Mouse (Mus musculus) mouse embryonic stem cell (cell line): ENCODE measurements around the gene Cox19.

ENCODE experiments used
- in situ Hi-C, 2 experiments: fragments of 300-500 bp; cut with MboI; formaldehyde crosslinking; loops; 1 replicate in 1 of 2; 3 replicates in 1 of 2; pipeline ENCODE4 v1.14.3; 2019 to 2020; ENCODE audit warnings: low sequenced_read_pairs in 2 of 2, low pct_unique_long_range_greater_than_20kb in 1 of 2, mixed read lengths in 1 of 2; ENCODE audit not compliant: unreplicated experiment in 1 of 2

The Cox19 gene

DNA sequence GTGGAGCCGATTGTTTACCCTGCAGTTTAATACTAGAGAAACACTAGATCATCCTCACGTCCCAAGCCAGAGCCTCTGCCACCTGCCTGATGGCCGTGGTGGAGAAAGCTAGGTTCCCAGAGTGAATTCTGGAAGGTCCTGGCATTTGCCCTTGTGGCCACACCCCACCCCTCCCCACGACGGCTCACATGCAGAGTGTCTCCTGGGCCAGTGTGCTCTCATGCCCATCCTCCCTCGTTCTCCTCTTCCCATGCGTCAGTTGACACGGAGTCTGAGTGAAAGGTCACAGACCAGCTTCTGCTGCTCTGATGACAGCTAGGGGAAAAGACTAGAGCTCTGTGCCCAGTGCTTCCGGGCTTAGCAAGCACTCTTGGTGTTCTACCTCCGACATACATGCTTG lies 33.3 kb upstream of the Cox19 start:
- in situ Hi-C loops = no loop called here

DNA sequence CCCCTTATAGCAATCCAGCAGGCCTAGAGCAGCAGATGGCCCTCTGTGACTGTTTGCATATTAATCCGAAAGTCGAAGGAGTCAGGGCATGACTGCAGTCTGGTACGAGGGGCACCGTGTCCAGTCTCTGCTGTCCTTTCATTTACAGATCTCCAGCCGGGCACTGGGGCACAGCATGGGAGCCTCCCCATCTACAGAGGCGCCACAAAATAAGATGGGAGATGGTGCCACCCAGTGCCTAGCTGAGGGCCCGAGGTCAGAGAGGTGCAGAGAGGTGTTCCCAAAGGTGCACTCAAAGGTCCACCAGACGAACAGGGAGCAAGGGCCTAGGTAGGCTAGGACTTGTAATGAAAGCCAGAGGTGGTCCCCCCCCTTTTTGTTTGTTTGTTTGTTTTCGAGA lies 32.0 kb upstream of the Cox19 start:
- in situ Hi-C loops = no loop called here

DNA sequence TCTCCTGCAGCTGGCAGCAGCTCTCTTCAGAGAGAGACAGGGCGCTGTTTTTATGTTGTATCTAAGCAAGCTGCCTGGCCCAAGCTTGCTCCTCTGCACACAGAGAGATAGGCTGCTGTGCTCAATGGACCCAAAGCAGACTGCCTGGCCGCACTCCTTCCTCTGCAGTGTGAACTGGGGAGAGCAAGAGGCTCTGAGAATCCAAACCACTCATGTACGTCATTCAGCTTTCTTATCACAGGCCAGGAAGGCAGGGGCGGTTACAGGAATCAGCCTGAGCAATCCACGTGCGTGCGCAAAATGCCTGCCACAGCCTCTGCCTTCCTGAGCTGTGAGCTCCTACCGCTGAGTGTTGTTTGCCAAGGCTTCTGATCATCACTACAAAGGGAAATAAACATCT lies 31.5 kb upstream of the Cox19 start:
- in situ Hi-C loops = no loop called here

DNA sequence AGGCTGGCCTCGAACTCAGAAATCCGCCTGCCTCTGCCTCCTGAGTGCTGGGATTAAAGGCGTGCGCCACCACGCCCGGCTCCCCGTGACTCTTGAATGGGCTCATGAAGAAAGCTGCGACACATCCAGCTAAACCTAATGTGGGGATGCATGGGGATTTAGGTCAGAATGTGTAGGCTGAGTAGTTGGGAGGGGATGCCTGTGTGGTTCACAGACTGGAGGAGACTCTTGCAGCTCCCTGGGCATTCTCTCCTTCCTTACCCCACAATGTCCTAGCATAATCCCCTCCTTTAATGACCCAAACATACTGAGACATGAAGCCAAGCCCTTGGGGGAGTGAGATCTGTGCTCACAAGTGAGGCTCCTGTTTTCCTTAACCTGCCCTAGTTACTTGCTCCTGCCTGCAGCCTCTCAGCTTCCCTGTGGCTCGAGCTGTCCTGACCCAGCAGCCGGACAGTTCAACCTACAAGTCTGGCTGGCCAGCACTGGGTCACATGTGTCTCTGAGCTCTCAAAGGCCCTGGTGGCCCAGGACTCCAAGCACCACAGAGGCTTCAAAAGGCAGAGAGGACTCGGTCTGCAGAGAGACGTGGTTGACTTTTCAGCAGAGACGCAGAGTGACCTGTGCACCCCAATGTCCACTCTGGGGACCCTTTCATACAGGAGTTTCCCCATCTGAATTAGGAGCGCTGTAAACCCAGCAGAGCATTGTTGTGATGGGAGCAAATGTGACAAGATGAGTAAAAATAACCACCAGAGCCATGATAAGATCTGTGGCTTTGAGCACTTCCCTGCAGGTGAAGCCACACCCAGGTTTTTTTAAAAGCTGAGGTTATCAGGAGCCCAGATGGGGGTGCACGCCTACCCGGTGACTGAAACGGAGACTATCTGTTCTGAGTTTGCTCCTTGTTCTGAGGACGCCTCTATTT lies 30.6 kb upstream of the Cox19 start:
- in situ Hi-C loops = no loop called here

DNA sequence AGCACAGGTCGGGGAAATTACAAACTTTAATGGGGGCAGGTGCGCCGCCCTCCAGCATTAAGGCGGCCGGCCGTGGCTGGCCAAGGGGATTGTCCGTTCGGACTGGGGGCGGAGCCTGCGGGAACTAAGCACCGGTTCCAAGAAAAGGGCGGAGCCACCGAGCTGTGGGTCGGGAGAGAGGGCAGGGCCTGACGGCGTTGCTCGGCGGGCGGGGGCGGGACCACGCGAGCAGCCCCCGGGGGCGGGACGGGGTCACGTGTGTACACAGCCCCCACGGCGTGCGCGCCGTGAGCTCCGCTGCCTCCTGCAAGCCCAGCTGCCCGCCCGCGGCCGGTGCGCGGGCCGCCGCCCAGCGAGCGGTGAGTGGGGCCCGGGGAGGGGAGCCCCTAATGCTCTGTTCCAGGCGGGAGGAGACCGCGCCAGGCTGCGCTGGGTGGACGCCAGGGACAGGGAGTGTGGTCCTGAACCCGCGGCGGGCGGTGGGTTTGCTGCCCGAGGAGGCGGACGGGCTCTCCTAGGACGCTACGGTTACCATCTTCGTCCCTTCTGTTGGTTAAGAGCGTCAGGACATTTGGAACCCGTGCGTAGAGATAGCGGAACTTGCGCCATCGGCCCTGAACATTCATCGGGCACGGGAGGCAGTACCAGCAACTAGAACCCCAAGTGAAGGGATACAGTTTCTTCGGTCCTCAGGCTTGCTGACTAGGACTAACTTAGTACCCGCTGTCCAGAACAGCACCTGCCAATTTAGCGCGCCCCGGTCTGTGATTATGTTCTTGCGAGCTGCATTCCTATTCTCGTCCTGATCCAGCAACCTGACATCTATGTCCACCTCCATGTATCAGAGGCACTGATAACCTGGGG lies 29.4 kb upstream of the Cox19 start:
- in situ Hi-C loops = no loop called here

DNA sequence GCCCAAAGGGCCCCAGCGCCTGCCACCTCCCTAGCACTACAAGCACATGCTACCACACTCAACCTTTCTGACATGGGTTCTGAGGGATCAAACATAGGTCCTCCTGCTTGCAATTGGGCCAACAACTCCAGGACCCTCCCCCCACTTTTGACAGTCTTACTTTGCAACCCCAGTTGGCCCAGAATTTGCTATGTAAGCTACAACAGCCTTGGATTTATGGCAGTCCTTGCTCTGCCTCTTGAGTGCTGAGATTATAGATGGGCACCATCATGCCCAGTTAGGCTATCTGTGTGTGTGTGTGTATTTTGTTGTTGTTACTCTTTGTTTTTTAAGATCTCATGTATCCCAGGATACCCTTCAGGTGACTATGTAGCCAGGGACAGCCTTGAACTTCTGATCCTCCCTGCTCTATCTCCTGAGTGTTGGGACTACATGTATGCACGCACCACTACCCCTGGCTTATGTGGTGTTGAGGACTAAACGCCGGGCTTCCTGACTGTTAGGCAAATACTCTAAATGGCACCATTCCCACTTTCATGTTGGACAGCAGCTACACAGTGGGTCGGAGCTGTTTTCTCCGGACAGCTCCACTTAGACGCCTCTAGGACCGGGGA lies 28.7 kb upstream of the Cox19 start:
- in situ Hi-C loops = no loop called here

DNA sequence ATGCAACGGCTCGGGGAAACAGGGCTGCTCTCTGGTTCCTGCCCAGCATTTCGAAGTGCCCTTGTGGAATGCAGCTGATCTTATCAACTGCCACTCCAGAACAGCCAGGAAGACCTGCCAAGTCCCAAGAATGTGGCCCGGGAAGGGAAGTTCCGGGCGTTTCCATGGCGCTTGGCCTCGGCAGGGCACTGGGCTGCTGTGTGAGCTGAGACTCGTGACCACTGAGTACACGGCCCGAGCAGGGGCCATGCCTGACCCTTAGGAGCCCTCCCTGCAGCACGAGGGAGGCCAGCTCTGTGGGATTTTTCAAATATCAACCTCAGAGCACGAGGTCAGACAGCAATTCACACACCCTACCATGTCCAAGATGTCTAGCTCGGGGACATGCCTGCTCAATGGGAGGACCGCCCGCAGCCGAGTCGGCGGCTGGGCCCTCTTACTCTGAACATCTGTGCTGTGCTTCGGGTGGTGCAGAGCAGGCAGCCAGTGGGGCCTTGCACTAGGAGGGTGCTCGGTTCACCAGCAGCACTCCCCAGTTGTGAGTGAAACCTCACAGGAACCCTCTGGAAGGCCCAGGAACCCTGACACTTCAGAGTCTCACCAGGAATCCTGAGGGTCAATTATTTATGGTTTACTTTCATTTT lies 27.9 kb upstream of the Cox19 start:
- in situ Hi-C loops = no loop called here

DNA sequence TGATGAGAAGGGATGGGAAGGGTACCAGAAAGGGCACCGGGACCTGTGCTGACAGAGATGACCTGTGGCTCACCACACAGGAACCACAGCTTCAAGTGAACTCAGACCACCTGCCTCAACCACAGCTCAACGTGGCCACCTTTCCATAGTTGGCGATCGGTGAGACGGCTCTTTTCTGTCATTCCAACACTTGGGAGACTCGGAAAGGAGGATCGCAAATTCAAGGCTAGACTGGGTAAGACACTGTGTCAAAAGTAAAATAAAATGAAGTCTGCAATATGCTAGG lies 27.0 kb upstream of the Cox19 start:
- in situ Hi-C loops = no loop called here

DNA sequence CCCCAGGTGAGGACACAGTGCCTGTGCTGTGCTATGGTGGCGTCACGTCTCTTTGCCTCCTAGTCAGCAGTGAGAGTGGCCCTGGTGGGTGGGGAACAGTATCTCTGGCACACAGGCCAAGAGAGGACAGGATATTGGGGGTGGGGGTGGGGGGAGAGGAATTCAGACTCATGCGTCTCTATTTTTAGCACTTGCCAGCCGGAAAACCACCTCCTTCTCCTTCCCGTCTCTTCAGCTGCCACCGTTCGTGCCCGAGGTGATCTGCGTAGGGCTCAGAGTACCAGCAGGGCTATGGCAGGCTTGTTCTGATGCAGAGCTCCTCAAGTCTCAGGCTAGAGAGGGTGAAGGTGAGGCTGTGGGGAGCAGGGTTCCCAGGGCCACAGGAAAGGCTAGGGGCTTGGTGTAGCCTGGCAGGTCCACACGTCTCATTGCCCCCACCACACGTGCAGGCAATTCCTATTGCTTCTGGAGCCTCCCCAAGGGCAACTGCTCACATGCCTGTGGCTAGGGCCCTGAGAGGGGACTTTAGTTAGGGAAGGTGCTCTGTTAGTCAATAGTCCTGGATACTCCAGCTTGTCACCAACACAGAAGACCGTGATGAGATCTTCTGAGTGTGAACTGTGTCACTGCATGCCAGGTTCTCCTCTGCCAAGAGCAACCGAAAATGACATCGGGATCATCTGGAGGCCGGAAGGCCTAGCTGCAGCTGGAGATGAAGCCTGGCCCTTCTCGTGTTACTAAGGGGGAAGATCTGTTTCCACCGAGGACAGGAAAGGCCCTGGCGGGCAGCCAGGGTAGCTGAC lies 26.5 kb upstream of the Cox19 start, which contains the start of gene Gpr146:
Gpr146 (plus strand) TSS at position 230 of the 803 bp plus-strand sequence.
- in situ Hi-C loops = no loop called here

DNA sequence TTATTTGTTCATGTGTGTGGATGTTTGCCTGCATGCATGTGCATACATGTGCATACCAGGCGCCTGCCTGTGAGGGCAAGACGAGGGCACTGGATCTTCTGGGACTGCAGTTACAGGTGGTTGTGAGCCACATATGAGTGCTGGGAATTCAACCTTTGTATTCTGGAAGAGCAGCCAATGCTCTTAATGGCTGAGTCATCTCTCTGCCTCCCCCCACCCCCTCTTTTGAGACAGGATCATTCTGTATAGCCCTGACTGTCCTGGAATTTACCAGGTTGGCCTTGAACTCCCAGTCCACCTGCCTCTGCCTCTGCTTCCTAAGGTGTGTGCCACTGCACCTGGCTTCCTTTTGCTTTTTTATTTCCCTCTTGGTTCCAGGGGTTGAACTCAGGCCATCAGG lies 23.6 kb upstream of the Cox19 start:
- in situ Hi-C loops = no loop called here

DNA sequence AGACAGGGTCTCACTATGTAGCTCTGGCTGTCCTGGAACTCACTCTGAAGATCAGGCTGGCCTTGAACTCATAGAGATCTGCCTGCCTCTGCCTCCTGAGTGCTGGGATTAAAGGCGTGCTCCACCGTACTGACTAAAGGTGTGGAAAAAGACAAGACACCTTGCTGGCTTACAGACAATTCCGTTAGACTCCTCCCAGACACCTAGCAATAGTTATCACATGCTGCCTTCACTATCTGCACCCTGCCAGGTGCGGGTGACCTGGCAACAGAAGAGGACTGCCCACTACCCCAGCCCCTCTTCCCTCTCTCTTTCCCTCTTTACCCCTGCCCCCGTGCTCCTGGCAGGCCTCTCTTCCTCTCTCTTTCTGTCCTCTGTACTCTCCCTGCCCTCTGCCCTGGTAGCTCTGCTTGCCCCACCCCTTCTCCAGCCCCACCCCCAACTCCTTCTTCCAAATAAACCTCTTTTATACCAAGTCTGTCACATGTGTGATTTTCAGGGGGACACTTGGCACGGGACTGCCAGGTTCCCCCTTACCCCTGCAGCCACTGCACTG lies 22.7 kb upstream of the Cox19 start:
- in situ Hi-C loops = no loop called here

DNA sequence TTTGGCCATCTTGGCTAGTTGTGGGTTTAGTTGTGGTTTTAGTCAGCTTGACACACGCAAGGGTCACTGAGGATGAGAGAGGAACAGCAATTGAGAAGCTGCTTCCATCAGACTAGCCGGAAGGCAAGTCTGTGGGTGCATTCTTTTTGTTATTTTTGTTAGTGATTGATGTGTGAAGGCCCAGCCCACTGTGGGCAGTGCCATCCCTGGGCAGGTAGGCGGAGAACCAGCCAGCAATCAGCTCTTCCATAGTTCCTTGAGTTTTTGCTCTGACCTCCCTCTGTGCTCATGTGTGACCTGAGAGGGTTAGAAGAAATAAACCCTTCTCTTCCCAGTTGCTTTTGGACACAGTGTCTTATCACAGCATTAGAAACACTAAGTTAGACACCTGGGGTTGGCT lies 21.9 kb upstream of the Cox19 start:
- in situ Hi-C loops = no loop called here

DNA sequence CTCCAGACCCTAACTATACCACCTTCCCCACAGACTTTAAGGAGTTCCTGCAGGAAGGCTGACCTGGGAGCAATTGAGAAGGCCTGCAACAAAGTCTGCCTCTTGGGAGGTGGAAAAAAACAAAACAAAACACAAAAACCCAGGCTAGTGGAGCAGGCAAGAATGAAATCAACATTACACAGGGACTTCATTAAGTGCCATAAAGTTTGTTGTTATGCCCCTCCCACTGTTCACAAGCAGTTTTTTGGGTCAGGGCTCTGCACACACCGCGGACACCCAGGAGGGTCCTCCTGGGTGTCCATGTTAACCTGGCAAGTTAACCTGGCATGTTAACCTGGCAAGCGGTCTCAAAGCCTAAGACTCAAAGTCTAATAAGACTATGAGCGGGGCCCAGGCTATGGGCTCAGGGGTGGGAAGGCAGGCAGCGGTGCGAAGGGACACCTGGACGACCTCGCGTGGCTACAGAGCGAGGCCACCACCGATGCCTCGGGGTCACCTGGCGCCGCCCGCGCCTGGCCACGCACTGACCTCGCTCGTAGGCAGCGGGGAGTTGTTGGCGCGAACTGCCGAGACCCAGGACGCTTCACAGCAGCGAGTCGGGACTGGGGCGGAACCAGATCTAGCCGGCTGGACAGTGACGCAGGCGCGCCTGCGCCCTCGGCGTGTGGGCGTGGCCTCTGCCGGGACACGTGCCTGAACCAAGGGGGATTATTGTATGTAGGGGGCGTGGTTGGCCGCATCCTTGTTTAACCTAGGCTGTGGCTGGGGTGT lies 20.6 kb upstream of the Cox19 start:
- in situ Hi-C loops = no loop called here

DNA sequence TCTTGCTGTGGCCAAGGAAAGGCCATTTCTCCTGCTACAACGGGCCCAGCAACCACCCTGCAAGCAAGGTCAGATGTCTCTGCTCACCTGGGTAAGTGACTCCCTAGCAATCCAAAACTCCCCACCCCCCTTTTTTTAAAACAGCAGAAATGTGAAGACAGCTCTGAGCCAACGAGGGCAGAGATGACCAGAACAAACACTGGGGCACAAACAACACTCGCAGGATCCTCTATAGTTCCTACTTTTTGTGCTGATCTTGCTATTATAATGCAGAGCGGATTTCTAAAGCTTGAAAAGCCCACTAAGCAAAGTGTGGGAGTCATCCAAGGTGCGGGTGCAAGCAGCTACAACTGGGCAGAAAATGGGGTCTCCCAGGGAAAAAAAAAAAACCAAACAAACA lies 19.9 kb upstream of the Cox19 start:
- in situ Hi-C loops = no loop called here

DNA sequence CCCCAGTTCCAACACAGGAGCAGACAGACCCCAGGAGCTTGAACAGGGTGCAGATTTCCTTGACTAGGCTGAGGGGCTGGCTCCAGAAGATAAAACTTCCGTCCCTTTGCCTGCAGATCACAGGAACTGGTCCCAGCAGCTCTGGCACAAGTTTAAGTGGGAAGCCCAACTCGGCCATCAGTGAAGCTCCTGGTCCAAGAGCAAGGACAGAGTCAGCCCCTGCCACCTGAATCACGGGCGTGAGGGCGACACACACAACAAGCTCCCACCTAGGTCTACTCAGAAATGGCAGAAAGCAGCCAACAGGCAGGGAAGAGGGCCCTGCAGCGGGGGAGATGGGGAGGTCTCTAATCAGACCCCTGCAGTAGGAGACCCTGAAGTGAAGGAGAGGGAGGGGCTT lies 19.1 kb upstream of the Cox19 start:
- in situ Hi-C loops = no loop called here

DNA sequence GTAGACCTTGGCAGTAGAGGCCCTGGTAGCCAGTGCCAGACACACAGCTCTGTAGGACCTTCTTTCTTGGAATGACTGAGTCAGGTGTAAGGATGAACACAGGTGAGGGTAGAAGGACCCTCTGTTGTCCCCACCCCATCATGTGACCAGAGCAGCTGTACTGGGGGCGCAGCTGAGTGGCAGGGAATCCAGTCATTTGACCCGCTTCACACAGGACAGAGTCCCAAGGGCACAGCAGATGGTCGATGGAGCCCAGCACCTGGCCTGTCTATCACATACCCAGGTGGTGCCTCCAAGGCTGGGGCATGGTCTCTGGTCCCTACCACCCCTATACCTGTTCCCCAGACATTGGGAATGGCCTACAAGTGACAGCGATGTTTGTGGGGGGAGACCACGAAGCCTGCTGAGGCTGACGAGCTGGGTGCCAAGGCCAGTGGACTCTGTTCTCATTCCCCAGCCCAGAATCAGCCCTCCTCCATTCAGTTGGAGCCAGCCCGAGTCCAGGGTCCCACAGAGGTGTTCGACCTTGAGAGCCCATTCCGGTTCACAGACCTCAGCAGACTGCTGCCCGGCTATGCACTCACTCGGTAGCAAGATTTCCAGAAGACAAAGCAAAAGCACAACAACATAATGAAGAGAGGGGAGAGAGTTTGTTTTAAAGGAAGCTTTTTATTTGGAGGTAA lies 17.6 kb upstream of the Cox19 start:
- in situ Hi-C loops = no loop called here
